Mouse (Mus musculus) spleen, adult 18-20 months (tissue): ENCODE results near the gene Cib3.

Experiments
- DNase-seq, 2 experiments: peaks; one replicate each; pipeline ENCODE4 v3.0.0; 2022; ENCODE audit warnings: mixed read lengths in 2 of 2

The Cib3 gene

DNA sequence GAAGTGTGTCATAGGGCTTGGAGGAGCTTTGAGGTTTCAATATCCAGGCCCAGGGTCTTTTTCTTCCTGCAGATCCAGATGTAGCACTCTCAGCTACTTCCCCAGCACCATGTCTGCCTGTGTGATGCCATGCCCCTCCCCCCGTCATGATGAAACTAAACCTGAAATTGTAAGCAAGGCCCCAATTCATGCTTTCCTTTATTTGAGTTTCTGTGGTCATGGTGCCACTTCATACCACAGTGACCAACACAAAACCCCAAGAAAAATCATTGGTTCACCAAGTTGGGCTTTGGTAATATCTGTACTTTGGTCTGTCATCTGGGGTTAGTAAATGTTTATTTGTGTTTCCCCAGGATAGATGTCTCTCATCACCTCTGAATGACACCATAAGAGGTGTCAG, 4.1 kb downstream of the Cib3 start:
- DNase-seq = no peak

DNA sequence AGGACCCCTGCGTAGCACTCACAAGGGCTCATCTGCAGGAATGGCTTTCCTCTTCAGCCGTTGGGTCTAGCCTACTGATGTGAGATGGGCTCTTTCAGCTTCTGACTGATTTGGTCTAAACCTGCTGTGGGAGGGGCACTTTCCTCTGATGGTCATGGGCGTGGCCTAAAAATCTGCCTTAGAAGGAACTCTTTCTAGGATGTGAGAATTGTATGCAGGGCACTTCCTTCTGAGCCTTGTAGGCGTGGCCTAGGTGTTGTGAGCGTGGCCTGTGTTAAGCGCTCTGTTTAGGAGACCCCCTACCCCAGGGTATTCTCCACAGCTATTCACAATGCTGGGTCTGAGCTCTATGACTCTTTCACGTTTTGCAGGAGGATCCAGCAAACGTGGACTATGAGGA, 14.6 kb downstream of the Cib3 start:
- DNase-seq = no peak

DNA sequence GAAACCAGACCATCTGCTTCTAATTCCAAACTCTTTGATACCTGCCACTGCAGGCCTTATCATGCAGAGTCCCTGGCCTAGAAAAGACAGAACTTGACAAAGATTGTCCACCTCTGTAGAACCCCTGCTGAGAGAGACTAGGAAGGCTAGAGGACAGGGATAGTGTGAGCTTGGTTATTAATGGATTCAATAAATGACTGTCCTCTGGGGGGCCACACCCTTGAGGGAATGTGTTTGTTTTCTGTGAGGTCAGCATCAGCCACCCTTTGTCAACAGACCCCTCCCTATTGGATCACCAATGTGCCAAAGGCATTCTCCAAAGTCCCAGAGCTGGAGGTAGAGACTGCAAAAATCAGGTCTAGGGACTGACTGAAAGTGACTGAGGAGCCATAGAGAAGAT, 20.6 kb downstream of the Cib3 start:
- no peak for DNase-seq

DNA sequence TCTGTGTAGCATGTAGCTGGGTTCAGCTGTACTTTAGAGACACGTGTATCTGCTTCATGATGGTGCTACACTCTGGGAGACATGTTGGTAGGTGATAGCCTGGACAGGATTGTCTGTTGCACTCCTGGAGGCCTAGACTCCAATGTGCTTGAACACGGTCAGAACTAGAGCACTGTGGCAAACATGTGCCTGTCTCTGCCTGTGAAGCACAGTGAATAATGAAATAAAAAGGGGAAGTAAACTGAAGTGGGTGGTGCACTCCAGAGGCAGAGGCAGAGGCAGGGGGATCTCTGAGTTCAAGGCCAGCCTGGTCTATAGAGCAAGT, 22.5 kb downstream of the Cib3 start:
- DNase-seq = no peak

DNA sequence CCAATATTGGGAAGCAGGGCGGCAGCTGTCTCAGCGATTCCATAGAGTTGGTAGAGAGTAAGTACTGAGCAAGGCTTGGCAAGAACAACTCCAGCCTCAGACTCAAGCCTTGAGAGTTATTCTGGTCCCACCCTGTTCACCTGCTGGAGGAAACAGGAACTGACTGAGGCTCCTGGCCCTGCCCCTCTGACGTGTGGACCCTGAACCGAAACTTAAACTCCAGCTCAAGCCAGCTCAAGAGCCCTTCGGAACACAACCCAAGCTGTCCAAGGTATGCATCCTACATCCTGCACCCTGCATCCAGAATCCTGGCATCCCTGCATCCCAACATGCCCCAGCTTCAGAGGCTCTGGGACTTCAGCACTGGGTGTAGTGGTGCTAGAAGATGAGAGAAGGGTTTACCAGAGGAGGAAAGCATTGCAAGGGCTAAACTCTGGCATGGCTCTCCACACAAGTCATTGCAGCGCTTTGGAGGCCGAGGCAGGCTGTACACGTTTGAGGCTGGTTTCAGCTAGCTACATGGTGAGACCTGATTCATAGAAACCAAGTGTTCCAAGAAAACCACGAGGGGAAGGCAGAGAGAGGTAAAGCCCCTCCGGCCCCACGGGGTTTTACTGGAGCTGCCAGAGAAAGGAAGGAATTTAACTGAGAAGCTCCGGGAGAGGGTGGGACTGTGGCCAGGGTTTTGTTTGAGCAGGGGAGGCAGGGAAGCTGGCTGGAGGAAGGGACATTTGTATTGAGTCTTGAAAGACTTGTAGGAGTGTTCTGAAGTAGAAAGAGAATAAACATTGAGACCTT, 23.0 kb downstream of the Cib3 start, which contains the start of gene Hsh2d:
Gene Hsh2d (plus strand): TSS at position 222 of the 798 bp plus-strand sequence.
- DNase-seq = peak; percentile 70 to 78

DNA sequence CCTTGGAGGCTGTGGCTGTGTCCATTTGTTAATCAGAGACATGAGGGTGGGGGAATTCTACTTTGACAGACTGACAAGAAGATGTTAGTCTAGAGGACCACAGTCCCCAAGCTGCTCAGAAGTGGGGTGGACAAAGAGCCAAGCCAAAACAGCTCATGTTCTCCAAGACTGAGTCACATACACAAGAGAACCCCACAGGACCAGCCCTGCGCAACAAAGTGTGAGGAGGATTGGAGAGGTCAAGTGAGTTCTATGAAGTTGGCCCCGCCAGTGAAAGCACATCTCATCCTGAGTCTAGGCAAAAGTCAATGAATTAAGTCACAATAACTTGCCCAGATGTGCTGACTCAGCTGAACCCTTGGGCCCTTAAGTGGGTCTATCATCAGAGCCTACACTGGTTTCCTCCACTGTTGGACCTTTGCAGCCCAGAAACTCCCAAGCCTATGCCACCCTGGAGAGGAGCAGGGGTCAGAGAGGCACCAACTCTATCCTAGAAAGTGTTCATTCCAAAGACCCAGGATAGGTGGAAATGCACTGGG, 24.8 kb downstream of the Cib3 start:
- DNase-seq = no peak

DNA sequence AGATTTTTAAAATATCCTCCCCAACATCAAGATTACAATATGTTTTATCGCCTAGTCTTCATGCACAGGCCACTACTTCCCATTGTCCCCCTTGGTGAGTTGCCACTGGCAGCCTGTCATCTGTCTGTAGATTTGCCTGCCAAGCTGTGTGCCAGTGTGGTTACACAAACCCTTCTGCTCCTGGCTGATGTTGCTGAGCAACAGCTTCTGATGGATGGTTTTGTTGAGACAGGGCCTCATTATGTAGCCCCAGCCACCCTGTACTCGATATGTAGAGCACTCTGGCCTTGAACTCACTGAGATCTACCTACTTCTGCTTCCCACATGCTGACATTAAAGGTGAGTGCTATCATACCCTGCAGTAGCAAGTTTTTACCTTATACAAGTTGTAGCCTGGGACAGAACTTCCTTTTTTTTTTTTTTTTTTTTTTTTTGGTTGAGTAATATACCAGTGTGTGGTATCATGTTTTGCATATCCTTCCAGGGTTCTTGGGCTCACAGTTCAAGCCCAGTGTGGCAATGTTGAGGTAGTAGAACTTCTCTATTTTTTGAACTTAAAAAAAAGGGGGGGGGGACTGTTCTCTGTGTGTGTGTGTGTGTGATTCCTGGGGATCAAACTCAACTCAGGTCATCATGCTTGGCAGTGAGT, 29.0 kb downstream of the Cib3 start:
- peak; percentile 27 to 32 for DNase-seq

DNA sequence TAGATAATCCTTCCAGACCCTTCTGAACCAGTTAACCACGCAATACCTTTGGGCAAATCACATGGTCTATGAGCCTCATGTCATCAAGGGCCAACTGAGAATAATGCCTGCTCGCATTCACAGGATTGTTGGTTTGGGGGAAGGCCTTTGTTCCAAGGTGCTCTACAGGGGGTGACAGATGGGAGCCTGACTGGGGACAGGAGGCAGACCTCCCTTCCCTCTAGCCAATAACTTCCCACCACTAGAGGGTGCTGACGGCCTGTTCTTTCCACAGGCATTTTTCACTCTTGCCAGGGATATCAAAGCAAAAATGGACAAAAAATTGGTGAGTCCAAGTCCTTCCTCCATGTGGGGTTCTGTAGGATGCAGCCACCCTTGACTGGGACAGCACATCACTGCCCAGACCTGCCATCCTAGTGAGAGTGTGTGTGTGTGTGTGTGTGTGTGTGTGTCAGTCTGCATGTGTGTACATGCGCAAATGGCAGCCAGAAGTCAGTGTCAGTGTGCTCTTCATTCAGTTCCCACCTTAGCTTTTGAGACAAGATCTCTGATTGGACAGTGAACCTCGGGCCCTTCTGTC, 35.2 kb downstream of the Cib3 start:
- DNase-seq = peak; percentile 55 to 81

DNA sequence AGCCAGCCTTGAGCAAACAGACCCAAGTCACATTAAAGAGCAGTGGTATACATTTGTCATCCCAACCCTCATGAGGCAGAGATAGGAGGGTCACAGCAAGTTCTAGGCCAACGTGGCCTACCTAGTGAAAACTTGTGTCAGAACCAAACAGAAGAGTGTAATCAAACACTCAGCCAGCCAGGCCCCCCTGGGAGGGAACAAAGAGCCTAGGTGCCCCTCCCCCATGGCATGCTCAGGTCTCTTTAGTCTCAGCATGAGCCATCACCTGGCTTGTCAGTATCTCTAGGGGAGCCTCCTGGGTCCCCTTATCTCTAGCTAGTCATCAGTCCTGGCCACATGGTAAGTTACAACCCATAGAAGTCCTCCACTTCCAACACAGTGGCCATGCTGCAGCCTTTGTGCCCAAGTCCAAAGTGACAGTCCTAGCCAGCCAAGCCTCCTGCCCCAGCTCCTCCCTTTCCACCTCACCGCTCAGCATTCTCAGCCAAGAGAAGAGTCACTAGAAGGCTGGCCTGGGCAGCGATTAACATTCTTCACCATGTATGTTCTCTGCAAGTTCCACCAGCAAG, 42.9 kb downstream of the Cib3 start:
- DNase-seq = peak in 1 of 2 experiments; percentile 43

DNA sequence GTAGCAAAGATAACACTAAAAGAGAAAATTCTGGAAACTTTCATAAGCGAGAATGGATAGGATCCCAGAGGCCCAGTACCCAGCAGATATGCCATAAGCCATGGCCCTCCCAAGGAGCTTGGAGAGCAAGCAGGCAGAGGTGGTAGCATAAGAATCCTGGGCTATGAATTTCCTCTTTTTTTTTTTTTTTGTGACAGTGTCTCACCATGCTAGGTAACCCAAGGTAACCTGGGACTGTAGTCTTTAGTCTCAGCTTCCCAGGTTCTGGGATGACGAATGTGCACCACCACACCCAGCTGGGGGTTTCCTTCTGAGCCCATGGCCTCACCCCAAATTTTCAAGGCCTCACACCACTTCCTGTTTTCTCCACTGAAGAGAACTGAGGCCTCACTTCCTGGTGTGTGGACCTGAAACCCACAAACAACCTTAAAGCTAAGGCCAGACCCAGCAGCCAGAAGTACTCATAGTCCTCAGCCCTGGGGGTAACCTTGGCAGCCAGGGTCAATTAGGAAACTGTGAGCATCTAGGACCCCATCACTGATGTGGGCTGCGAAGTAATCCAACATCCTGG, 43.5 kb downstream of the Cib3 start:
- DNase-seq = peak; percentile 52 to 72

DNA sequence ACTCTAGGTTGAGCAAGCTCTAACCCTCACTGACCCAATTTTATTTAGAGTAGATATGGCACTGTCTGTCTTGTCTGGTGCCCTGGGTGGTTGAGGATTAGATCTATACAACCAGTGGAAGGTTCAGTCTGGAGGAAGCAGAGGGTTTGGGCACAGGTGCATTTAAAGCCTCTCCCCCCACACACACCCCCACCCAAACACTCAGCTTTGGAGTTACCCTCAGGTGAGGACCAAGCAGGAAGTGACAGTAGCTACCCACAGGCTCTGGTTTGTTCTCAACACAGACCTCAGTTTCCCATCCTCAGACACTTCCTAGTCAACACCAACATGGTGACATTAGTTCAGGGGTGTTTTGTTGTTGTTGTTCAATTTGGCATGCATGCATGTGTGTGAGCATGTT, 49.8 kb downstream of the Cib3 start:
- no peak for DNase-seq

DNA sequence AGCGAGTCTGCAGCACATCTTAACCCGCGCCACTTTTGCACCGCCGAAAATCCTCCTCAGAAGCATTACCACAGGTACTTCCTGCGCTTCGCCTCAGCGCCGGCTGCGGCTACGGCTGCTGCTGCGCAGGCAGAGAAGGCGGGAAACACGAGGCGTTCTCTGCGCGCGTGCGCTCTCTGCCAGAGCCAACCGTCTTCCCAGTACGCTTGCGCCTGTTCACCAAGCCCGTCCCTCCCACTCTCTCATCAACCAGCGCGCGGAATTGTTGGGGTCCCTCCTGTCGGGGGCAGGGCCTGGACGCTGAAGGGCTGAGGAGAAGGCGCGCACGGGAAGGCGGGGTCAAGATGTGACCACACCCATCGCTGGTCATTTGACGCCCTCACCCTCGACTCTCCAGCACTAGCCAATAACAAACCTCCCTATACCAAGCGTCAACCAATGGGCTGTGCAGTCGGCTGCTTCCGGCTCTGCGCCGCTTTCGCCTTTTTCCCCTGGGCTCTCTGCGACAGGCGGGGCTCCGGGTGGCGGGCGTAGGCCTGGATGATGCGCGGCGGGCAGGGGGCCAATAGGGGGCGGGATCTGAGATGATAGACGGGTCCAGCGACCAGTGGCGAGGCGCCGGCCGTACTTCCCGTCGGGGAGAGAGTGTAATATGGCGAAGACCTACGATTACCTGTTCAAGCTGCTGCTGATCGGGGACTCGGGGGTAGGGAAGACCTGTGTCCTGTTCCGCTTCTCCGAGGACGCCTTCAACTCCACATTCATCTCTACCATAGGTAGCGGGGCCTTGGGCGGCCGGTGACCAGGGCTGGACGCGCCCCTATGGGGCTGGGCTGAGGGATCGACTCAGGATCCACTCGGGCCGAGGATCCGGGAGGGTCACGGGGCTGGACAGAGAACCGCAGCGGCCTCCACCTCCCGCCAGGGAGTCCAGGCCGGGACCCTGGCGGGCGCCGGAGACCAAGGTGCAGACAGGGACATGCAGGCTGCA, 51.6 kb downstream of the Cib3 start, which contains the start of gene Rab8a:
Gene Rab8a (plus strand): TSS at position 494 of the 991 bp plus-strand sequence.
- DNase-seq = peak; percentile 99 to 100

DNA sequence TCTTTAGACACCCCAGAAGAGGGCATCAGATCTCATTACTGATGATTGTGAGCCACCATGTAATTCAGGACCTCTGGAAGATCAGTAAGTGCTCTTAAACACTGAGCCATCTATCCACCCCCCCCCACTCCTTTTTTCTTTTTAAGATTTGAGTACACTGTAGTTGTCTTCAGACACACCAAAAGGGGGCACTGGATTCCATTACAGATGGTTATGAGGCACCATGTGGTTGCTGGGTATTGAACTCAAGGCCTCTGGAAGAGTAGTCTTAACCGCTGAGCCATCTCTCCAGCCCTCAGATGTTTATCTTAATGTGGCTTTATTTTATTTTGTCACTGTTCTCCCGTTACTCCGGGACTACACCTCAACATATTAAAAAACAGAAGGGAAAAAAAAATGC, 52.6 kb downstream of the Cib3 start:
- DNase-seq = no peak

DNA sequence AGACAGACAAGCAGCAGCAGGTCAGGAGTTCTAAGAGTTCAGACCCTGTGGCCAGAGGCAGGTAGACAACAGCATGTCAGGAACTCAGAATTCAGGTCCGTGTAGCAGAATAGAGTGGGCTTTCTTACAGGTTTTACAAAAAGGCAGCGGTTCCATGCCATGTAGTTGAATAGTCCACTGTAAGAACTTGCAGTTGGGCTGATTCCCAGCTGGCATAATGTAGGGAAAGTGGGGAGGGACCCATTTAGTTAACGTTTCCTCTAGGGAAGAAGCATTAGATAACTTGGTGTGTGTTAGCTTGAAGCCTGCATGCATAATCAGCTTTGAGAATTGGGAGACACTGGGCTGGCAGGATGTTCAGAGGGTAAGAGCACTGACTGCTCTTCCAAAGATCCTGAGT, 53.9 kb downstream of the Cib3 start:
- DNase-seq = no peak

DNA sequence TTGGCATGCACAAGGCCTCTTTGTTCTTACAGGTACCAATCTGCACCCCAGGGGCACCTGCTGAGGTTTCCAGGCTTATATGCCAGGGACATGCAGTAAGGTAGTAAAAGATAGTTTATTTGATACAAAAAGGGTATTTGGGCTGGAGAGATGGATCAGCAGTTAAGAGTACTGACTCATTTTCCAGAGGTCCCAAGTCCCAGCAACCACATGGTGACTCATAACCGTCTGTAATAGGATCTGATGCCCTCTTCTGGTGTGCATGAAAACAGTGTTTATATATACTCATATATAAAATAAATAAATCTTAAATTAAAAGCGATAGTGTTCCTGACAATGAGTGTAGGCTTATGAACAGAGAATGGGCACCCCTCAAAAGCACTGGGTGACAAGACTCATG, 54.5 kb downstream of the Cib3 start:
- no peak for DNase-seq
